Mouse (Mus musculus): ENCODE results near the gene Cog8. TPM values are rescaled to one million over a fixed set of nuclear protein-coding genes. Genes with fewer than 3 reads are reported as not detected.
"Not testable (repeated sequence)": the region's sequence is repeated elsewhere in the genome, so short reads cannot be mapped to it uniquely, and the experiment has no call there.

The Cog8 gene
- polyA plus RNA-seq, 1 experiment from 2014 or later: 14.6 TPM

GRCm38 (mm10) chr8:106997416-106997815 lies 59.1 kb downstream of the Cog8 start:
- ATAC-seq (ENCODE audit: low read depth): no peak
- 65% methylated on average over 4 of the region's 4 CpGs for WGBS (ENCODE audit: insufficient replicate concordance)
- H3K4me3 ChIP-seq (ENCODE audit: low read depth, low read length): no peak overlapping the region
- H3K4me2 ChIP-seq (ENCODE audit: low read depth, low read length): no peak overlapping the region
- no peaks in the 10 kb centered on the region for H3K4me1 ChIP-seq (ENCODE audit: control insufficient read depth, low read depth, low read length)
- no peak overlapping the region for H3K27ac ChIP-seq (ENCODE audit: low read length)
- no peak overlapping the region for H3K9ac ChIP-seq (ENCODE audit: low read depth, low read length)
- H3K36me3 ChIP-seq (ENCODE audit: control insufficient read depth, insufficient read depth): no peaks in the 10 kb centered on the region
- no peaks in the 10 kb centered on the region for H3K27me3 ChIP-seq (ENCODE audit: control insufficient read depth, insufficient read depth, low read depth, low read length)
- no peaks in the 10 kb centered on the region for H3K9me3 ChIP-seq (replicated peaks; ENCODE audit: control insufficient read depth, low read length)

- not testable (repeated sequence) for H3K4me3 ChIP-seq (ENCODE audit: low read depth, low read length); H3K4me1 ChIP-seq (ENCODE audit: control insufficient read depth, low read depth, low read length); H3K4me2 ChIP-seq (ENCODE audit: low read depth, low read length); H3K36me3 ChIP-seq (ENCODE audit: control insufficient read depth, insufficient read depth); H3K27me3 ChIP-seq (ENCODE audit: control insufficient read depth, insufficient read depth, low read depth, low read length); H3K27ac ChIP-seq (ENCODE audit: low read length); H3K9ac ChIP-seq (ENCODE audit: low read depth, low read length); ATAC-seq (ENCODE audit: low read depth); H3K9me3 ChIP-seq (replicated peaks; ENCODE audit: control insufficient read depth, low read length)
- 67% methylated on average over 4 of the region's 4 CpGs for WGBS (ENCODE audit: insufficient replicate concordance)
Observed at GRCm38 (mm10) chr8:106996339-106996738, 60.1 kb downstream of the Cog8 start.

Small RNA genes within 50 kb of the gene (microRNA-seq; reads per million reads assigned to microRNA genes)
- gene Mir7075: 0.74 reads per million

Other genes starting within 250 kb of the Cog8 start
- gene Has3, start 186.4 kb downstream of the Cog8 start, polyA plus RNA-seq (2015; fragmentation: Nextera tagmentation; extraction: Ambion mirVana): 0.02 and 0.04 TPM in 2 replicates
- 26.1 and 27.7 TPM in 2 replicates for gene Utp4, start 163.1 kb downstream of the Cog8 start, polyA plus RNA-seq (2015; fragmentation: Nextera tagmentation; extraction: Ambion mirVana)
- 1.0 and 1.3 TPM in 2 replicates for gene Sntb2, start 120.9 kb downstream of the Cog8 start, polyA plus RNA-seq (2015; fragmentation: Nextera tagmentation; extraction: Ambion mirVana)
- gene Vps4a, start 25.5 kb downstream of the Cog8 start, polyA plus RNA-seq (2015; fragmentation: Nextera tagmentation; extraction: Ambion mirVana): 20.4 and 20.9 TPM in 2 replicates
- gene Pdf, start 8.1 kb downstream of the Cog8 start, polyA plus RNA-seq (2015; fragmentation: Nextera tagmentation; extraction: Ambion mirVana): 13.5 and 14.7 TPM in 2 replicates
- 25.9 and 34.2 TPM in 2 replicates for gene Nip7, start 188 bp upstream of the Cog8 start, polyA plus RNA-seq (2015; fragmentation: Nextera tagmentation; extraction: Ambion mirVana)
- gene Tmed6, start 9.0 kb upstream of the Cog8 start, polyA plus RNA-seq (2015; fragmentation: Nextera tagmentation; extraction: Ambion mirVana): 3.9 and 4.2 TPM in 2 replicates
- 5.5 and 6.0 TPM in 2 replicates for gene Terf2, start 39.9 kb upstream of the Cog8 start, polyA plus RNA-seq (2015; fragmentation: Nextera tagmentation; extraction: Ambion mirVana)
- gene Cyb5b, start 94.0 kb upstream of the Cog8 start, polyA plus RNA-seq (2015; fragmentation: Nextera tagmentation; extraction: Ambion mirVana): 23.0 and 25.2 TPM in 2 replicates
- gene Nfat5, start 236.8 kb upstream of the Cog8 start, polyA plus RNA-seq (2015; fragmentation: Nextera tagmentation; extraction: Ambion mirVana): 1.5 TPM in 2 replicates

Measured in liver, embryonic 16.5 days (tissue).